27 mouse cellular contexts compared by ENCODE assay signal in the genomic region with DNA sequence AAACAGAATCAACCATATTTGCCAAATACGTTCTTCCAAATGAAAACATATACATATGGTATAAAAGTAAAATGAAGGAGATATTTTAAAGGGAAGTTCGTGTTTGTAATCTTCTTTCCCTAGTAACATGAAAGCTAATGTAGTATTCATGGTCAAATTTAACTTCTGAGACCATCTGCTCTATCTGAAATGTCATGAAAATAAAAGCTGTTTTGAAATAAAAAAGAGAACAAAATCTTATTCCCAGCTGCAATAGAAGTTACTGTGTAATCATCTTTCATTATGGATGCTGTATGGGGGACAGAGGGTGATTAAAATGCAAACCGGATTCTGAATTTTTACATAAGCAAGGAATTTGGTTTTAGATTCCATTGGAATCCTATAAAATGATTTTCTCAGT.
A peak's percentile ranks its signal among the peaks of the same experiment; 100 is the strongest.
DNase-seq lines count a peak whose midpoint lies in the region; ATAC-seq and TF ChIP-seq lines count a peak whose summit lies in the region.
"Had no signal": no experiment of that assay in that cellular context is flagged by ENCODE, and none has a peak within 500 bp of the region (broad histone marks: within the 10 kb centered on the region; RNA-seq: fewer than 3 reads in every experiment).

No protein-coding gene starts in this region.

- H3K4me2 ChIP-seq in forebrain, embryonic 16.5 days (ENCODE audit: low read length): no peak overlapping the region
- H3K4me2 ChIP-seq: embryonic facial prominence, embryonic 13.5 days; forebrain, embryonic 13.5 days; heart, embryonic 13.5 days; hindbrain, embryonic 14.5 days had no signal

- 62% methylated on average over 3 of the region's 3 CpGs for WGBS in forebrain, embryonic 16.5 days
- 85% methylated on average over 3 of the region's 3 CpGs for WGBS in forebrain, embryonic 10.5 days
- WGBS in heart, embryonic 10.5 days: 89% methylated on average over 3 of the region's 3 CpGs

- H3K27ac ChIP-seq in forebrain, embryonic 16.5 days (ENCODE audit: low read length): no peak overlapping the region
- no peak overlapping the region for H3K27ac ChIP-seq in forebrain, embryonic 10.5 days
- peak overlapping the region; percentile 70 for H3K27ac ChIP-seq in layer of hippocampus, adult 2 months
- H3K27ac ChIP-seq in heart, embryonic 10.5 days: no peak overlapping the region
- H3K27ac ChIP-seq: embryonic facial prominence, embryonic 10.5 days; embryonic facial prominence, embryonic 13.5 days; forebrain, embryonic 13.5 days; heart, embryonic 13.5 days; hindbrain, embryonic 14.5 days; hindbrain, postnatal 0 days had no signal

- DNase-seq in forebrain, embryonic 10.5 days (ENCODE audit: extremely low spot score, low spot score): no peak
- DNase-seq in layer of hippocampus, adult 2 months (ENCODE audit: low spot score in 2 of 2): peak in 1 of 2 experiments; percentile 5
- no peak for DNase-seq in layer of hippocampus, adult 9-11 months
- DNase-seq in brain, adult 2 months (ENCODE audit: low read depth, low spot score): peak; percentile 41
- peak; percentile 42 for DNase-seq in telencephalon, adult 2 months (ENCODE audit: low read depth, low spot score)
- no peak for DNase-seq in heart, embryonic 10.5 days (ENCODE audit: low spot score)
- DNase-seq: adrenal gland, adult 8-10 months; adrenal gland, postnatal 25 days; cerebellum, adult 11-12 months; cerebellum, adult 8-10 months; cerebellum, postnatal 10 days; cerebellum, postnatal 36 days; embryo, embryonic 11 days; gastrocnemius, postnatal 25 days; heart, adult 18-20 months; heart, postnatal 14 days; heart, postnatal 4 days had no signal

- TF ChIP-seq CTCF in layer of hippocampus, adult 2 months (conservative IDR thresholded peaks at IDR 0.05): no peak

- H3K4me1 ChIP-seq in forebrain, embryonic 16.5 days (replicated peaks; ENCODE audit: control insufficient read depth, insufficient read depth, low read length): no peaks in the 10 kb centered on the region
- no peaks in the 10 kb centered on the region for H3K4me1 ChIP-seq in forebrain, embryonic 10.5 days
- H3K4me1 ChIP-seq in heart, embryonic 10.5 days: no peaks in the 10 kb centered on the region
- H3K4me1 ChIP-seq: embryonic facial prominence, embryonic 10.5 days; embryonic facial prominence, embryonic 13.5 days; forebrain, embryonic 13.5 days; heart, embryonic 13.5 days had no signal

- no peaks in the 10 kb centered on the region for H3K27me3 ChIP-seq in forebrain, embryonic 16.5 days (replicated peaks; ENCODE audit: control insufficient read depth, insufficient read depth, low read length)
- H3K27me3 ChIP-seq in forebrain, embryonic 10.5 days (ENCODE audit: poor library complexity, severe bottlenecking): no peaks in the 10 kb centered on the region
- no peaks in the 10 kb centered on the region for H3K27me3 ChIP-seq in heart, embryonic 10.5 days (ENCODE audit: insufficient read depth, poor library complexity, severe bottlenecking)
- H3K27me3 ChIP-seq: embryonic facial prominence, embryonic 13.5 days; forebrain, embryonic 13.5 days; heart, embryonic 13.5 days had no signal

- H3K9ac ChIP-seq in forebrain, embryonic 16.5 days (replicated peaks; ENCODE audit: low read depth, low read length): no peak overlapping the region
- H3K9ac ChIP-seq: embryonic facial prominence, embryonic 13.5 days; forebrain, embryonic 13.5 days; heart, embryonic 13.5 days; hindbrain, embryonic 14.5 days had no signal

- ATAC-seq in forebrain, embryonic 16.5 days: peak; percentile 57
- ATAC-seq: activated CD4-positive, CD25-positive, alpha-beta regulatory T cell, adult 4 months; forebrain, embryonic 13.5 days; hindbrain, postnatal 0 days; inflammation-experienced regulatory T-cells, adult 6 months had no signal

- no peaks in the 10 kb centered on the region for H3K9me3 ChIP-seq in forebrain, embryonic 16.5 days (ENCODE audit: control insufficient read depth, low read length)
- no peaks in the 10 kb centered on the region for H3K9me3 ChIP-seq in forebrain, embryonic 10.5 days
- no peaks in the 10 kb centered on the region for H3K9me3 ChIP-seq in heart, embryonic 10.5 days
- H3K9me3 ChIP-seq: embryonic facial prominence, embryonic 10.5 days; embryonic facial prominence, embryonic 13.5 days; forebrain, embryonic 13.5 days; heart, embryonic 13.5 days had no signal

- no peaks in the 10 kb centered on the region for H3K36me3 ChIP-seq in forebrain, embryonic 16.5 days (ENCODE audit: control insufficient read depth, insufficient read depth)
- no peaks in the 10 kb centered on the region for H3K36me3 ChIP-seq in forebrain, embryonic 10.5 days (replicated peaks)
- no peaks in the 10 kb centered on the region for H3K36me3 ChIP-seq in heart, embryonic 10.5 days
- H3K36me3 ChIP-seq: embryonic facial prominence, embryonic 10.5 days; embryonic facial prominence, embryonic 13.5 days; heart, embryonic 13.5 days had no signal

- H3K4me3 ChIP-seq in forebrain, embryonic 16.5 days (replicated peaks; ENCODE audit: low read length): no peak overlapping the region
- no peak overlapping the region for H3K4me3 ChIP-seq in forebrain, embryonic 10.5 days
- no peak overlapping the region for H3K4me3 ChIP-seq in layer of hippocampus, adult 2 months
- no peak overlapping the region for H3K4me3 ChIP-seq in heart, embryonic 10.5 days
- H3K4me3 ChIP-seq: embryonic facial prominence, embryonic 10.5 days; embryonic facial prominence, embryonic 13.5 days; erythroblast, embryonic 14.5 days; forebrain, embryonic 13.5 days; heart, embryonic 13.5 days had no signal

Comparison
In these comparisons a context has a peak if more than half of its experiments do, and no peak if none do; other contexts are left out.
1. DNase-seq: peak in brain, adult 2 months (single experiment) and telencephalon, adult 2 months (single experiment); none in forebrain, embryonic 10.5 days (single experiment), layer of hippocampus, adult 9-11 months (single experiment) and heart, embryonic 10.5 days (single experiment).